Mouse (Mus musculus): ENCODE measurements around the gene Ghrhr. TPM values are rescaled to one million over a fixed set of nuclear protein-coding genes. Genes with fewer than 3 reads are reported as not detected.

The Ghrhr gene
- polyA plus RNA-seq, 1 experiment from 2014 or later = not detected

GRCm38 (mm10) chr6:55420411-55420810 lies 44.3 kb downstream of the Ghrhr start:
- 66% methylated on average over 3 of the region's 3 CpGs for WGBS
- Histone ChIP-seq H3K27me3 (no peaks in the 10 kb centered on the region; the same call in 1 of the 2 replicates), H3K4me2 (no peak overlapping the region), H3K27ac (no peak overlapping the region), H3K9ac (no peak overlapping the region), H3K36me3 (no peaks in the 10 kb centered on the region), H3K4me1 (no peaks in the 10 kb centered on the region), H3K4me3 (no peak overlapping the region), H3K9me3 (no peaks in the 10 kb centered on the region)
- no peak for ATAC-seq (ENCODE audit: insufficient number of reproducible peaks, insufficient read depth, low FRiP score, low TSS enrichment, low read depth)

- H3K27ac ChIP-seq = no peak overlapping the region
- WGBS = 40% methylated on average over 1 of the region's 1 CpGs
- H3K27me3 ChIP-seq = no peaks in the 10 kb centered on the region; the same call in 1 of the 2 replicates
- no peak overlapping the region for H3K9ac ChIP-seq
- no peaks in the 10 kb centered on the region for H3K36me3 ChIP-seq
- H3K4me2 ChIP-seq = no peak overlapping the region
- H3K4me1 ChIP-seq = no peaks in the 10 kb centered on the region
- no peak for ATAC-seq (ENCODE audit: insufficient number of reproducible peaks, insufficient read depth, low FRiP score, low TSS enrichment, low read depth)
- no peak overlapping the region for H3K4me3 ChIP-seq
- H3K9me3 ChIP-seq = no peaks in the 10 kb centered on the region
These were observed 44.8 kb downstream of the Ghrhr start for GRCm38 (mm10) chr6:55420869-55421361.

GRCm38 (mm10) chr6:55432121-55432520 lies 56.0 kb downstream of the Ghrhr start:
- Histone ChIP-seq H3K27me3 (no peaks in the 10 kb centered on the region), H3K9me3 (no peaks in the 10 kb centered on the region), H3K4me3 (no peak overlapping the region), H3K9ac (no peak overlapping the region), H3K4me1 (peaks cover 9% of the 10 kb centered on the region), H3K36me3 (no peaks in the 10 kb centered on the region), H3K27ac (no peak overlapping the region), H3K4me2 (no peak overlapping the region)
- ATAC-seq (ENCODE audit: insufficient number of reproducible peaks, insufficient read depth, low FRiP score, low TSS enrichment, low read depth) = no peak

- no peak for ATAC-seq (ENCODE audit: insufficient number of reproducible peaks, insufficient read depth, low FRiP score, low TSS enrichment, low read depth)
- Histone ChIP-seq H3K9me3 (no peaks in the 10 kb centered on the region), H3K4me3 (no peak overlapping the region), H3K27me3 (no peaks in the 10 kb centered on the region), H3K27ac (peak overlapping the region; percentile 16; the same call in 1 of the 2 replicates), H3K4me2 (no peak overlapping the region), H3K4me1 (peaks cover 9% of the 10 kb centered on the region), H3K36me3 (no peaks in the 10 kb centered on the region), H3K9ac (peak overlapping the region; percentile 32; the same call in 1 of the 2 replicates)
- WGBS = 12% methylated on average over 3 of the region's 3 CpGs
These were observed 58.3 kb downstream of the Ghrhr start for GRCm38 (mm10) chr6:55434360-55434759.

GRCm38 (mm10) chr6:55435266-55436159 lies 59.4 kb downstream of the Ghrhr start:
- 61% methylated on average over 8 of the region's 8 CpGs for WGBS
- no peaks in the 10 kb centered on the region for H3K9me3 ChIP-seq
- no peaks in the 10 kb centered on the region for H3K36me3 ChIP-seq
- no peak for ATAC-seq (ENCODE audit: insufficient number of reproducible peaks, insufficient read depth, low FRiP score, low TSS enrichment, low read depth)
- H3K27ac ChIP-seq = no peak overlapping the region
- H3K9ac ChIP-seq = no peak overlapping the region
- no peak overlapping the region for H3K4me2 ChIP-seq
- no peak overlapping the region for H3K4me3 ChIP-seq
- peaks cover 9% of the 10 kb centered on the region for H3K4me1 ChIP-seq
- no peaks in the 10 kb centered on the region for H3K27me3 ChIP-seq

- H3K4me1 ChIP-seq = peaks cover 9% of the 10 kb centered on the region
- H3K9me3 ChIP-seq = no peaks in the 10 kb centered on the region
- H3K36me3 ChIP-seq = no peaks in the 10 kb centered on the region
- no peak overlapping the region for H3K4me2 ChIP-seq
- no peak overlapping the region for H3K4me3 ChIP-seq
- no peak for ATAC-seq (ENCODE audit: insufficient number of reproducible peaks, insufficient read depth, low FRiP score, low TSS enrichment, low read depth)
- H3K27me3 ChIP-seq = no peaks in the 10 kb centered on the region
- H3K9ac ChIP-seq = no peak overlapping the region
- no peak overlapping the region for H3K27ac ChIP-seq
- WGBS = 50% methylated on average over 3 of the region's 3 CpGs
These were observed 61.8 kb downstream of the Ghrhr start for GRCm38 (mm10) chr6:55437919-55438318.

Other genes starting within 250 kb of the Ghrhr start
- not detected in 2 replicates for gene Crhr2, start 243.3 kb upstream of the Ghrhr start, polyA plus RNA-seq (2015; fragmentation: Nextera tagmentation; extraction: Ambion mirVana)
- gene Inmt, start 201.3 kb upstream of the Ghrhr start, polyA plus RNA-seq (2015; fragmentation: Nextera tagmentation; extraction: Ambion mirVana) = 1.9 and 3.2 TPM in 2 replicates
- 19.2 and 21.2 TPM in 2 replicates for gene Mindy4, start 172.9 kb upstream of the Ghrhr start, polyA plus RNA-seq (2015; fragmentation: Nextera tagmentation; extraction: Ambion mirVana)
- gene Aqp1, start 39.9 kb upstream of the Ghrhr start, polyA plus RNA-seq (2015; fragmentation: Nextera tagmentation; extraction: Ambion mirVana) = 46.6 and 65.9 TPM in 2 replicates
- 1.0 and 1.3 TPM in 2 replicates for gene Adcyap1r1, start 75.7 kb downstream of the Ghrhr start, polyA plus RNA-seq (2015; fragmentation: Nextera tagmentation; extraction: Ambion mirVana)

Measured in embryonic facial prominence, embryonic 13.5 days (tissue).